Mouse (Mus musculus) E14TG2a.4 (cell line): ENCODE results near the gene Zfp119b.

Experiments used
- CTCF ChIP-seq: conservative IDR thresholded peaks from 2 replicates; pipeline ENCODE4 v1.5.1; 2014; ENCODE audit warnings: low read length
- NANOG ChIP-seq: IDR thresholded peaks from 2 replicates; pipeline ENCODE4 v1.6.1; 2014; ENCODE audit warnings: borderline replicate concordance, low read length, mixed read lengths

GRCm38 (mm10) chr17:55957168-55957567, 7.9 kb upstream of the Zfp119b start:
- peak; percentile 97 for TF ChIP-seq CTCF
- TF ChIP-seq NANOG = no peak
